Mouse (Mus musculus) limb, embryonic 12.5 days (tissue): ENCODE data around the gene Tsen2. TPM values are rescaled to one million over a fixed set of nuclear protein-coding genes. Genes with fewer than 3 reads are reported as not detected.

Experiments
- ATAC-seq: fragments of 200-750 bp; cut with Nextera tagmentation; 2 replicates; pipeline ENCODE4 v1.8.0; 2017; ENCODE audit warnings: low read depth, moderate TSS enrichment; ENCODE audit not compliant: insufficient number of reproducible peaks, insufficient read depth, low FRiP score, low TSS enrichment
- H3K27ac ChIP-seq: fragments of 300-500 bp; sonication (generic); 2 replicates; pipeline ENCODE4 v1.5.1; 2016; ENCODE audit warnings: mild to moderate bottlenecking, moderate library complexity
- H3K27me3 ChIP-seq: fragments of 300-500 bp; sonication (generic); 2 replicates; pipeline ENCODE4 v1.6.1; 2016; ENCODE audit warnings: mild to moderate bottlenecking, moderate library complexity
- H3K36me3 ChIP-seq: fragments of 300-500 bp; sonication (generic); 2 replicates; pipeline ENCODE4 v1.6.1; 2016; ENCODE audit warnings: mild to moderate bottlenecking, moderate library complexity
- H3K4me1 ChIP-seq: fragments of 300-500 bp; sonication (generic); replicated peaks from 2 replicates; pipeline ENCODE4 v1.6.1; 2016
- H3K4me2 ChIP-seq: fragments of 300-500 bp; sonication (generic); 2 replicates; pipeline ENCODE4 v1.6.1; 2016; ENCODE audit warnings: mild to moderate bottlenecking, moderate library complexity
- H3K4me3 ChIP-seq: fragments of 300-500 bp; sonication (generic); replicated peaks from 2 replicates; pipeline ENCODE4 v1.5.1; 2016; ENCODE audit warnings: mild to moderate bottlenecking
- H3K9ac ChIP-seq: fragments of 300-500 bp; sonication (generic); replicated peaks from 2 replicates; pipeline ENCODE4 v1.6.1; 2016; ENCODE audit warnings: mild to moderate bottlenecking, moderate library complexity
- H3K9me3 ChIP-seq: fragments of 300-500 bp; sonication (generic); 2 replicates; pipeline ENCODE4 v1.6.1; 2016; ENCODE audit warnings: mild to moderate bottlenecking, moderate library complexity
- WGBS: fragments of 180-500 bp; shearing (Covaris S2); methylation state at CpG from one replicate; pipeline ENCODE4 v1.1.7; 2016; 5-methylcytosine and 5-hydroxymethylcytosine counted together
- polyA plus RNA-seq: library from polyadenylated mRNA; unstranded; fragments of >200 nt; fragmentation: Nextera tagmentation; extraction: Ambion mirVana; gene quantifications from 2 replicates; pipeline ENCODE4 v1.2.1, GENCODE M21; 2016

Gene Tsen2
- polyA plus RNA-seq, 1 experiment from 2014 or later, result 27.6 TPM

DNA sequence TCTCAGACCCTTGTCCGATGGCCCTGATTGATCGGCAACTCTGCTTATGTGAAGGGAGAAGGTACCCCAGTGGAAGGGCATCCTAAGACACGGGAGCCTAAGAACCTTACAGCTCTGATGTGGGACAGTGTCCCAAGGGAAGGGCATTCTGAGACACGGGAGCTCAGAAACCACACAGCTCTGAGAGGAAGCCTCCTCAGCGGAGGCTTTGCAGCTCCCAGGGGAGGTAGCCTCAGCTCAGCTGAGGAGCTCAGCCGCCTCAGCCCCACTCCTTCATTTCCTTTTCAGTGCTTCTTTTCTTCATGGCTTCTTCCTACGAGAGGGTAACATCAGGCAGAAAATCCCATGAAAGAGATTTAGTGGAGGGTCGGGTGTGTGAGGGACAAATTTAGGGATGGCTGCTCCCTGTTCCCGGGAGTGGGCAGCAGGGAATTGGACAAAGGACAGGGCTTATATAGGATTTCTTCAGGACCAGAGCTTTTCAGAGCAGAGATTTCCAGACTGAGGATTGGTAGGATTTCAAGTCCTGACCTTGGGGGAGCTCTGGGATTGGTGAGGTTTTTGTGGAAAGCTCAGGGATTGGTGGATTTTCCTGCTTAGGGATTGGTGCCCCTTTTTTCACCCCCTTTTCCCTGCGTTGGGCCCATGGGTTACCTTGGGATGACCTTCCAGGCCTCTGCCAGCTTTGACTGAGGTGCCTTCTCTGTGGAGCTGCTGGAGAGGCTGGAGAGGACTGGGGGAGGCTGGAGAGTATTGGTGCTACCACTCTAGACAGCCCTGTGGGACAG, 38.1 kb downstream of the Tsen2 start:
- Histone ChIP-seq H3K27me3 (no peaks in the 10 kb centered on the region), H3K4me2 (no peak overlapping the region), H3K9me3 (no peaks in the 10 kb centered on the region), H3K4me1 (no peaks in the 10 kb centered on the region), H3K36me3 (peaks cover 26% of the 10 kb centered on the region), H3K4me3 (no peak overlapping the region), H3K27ac (no peak overlapping the region), H3K9ac (no peak overlapping the region)
- WGBS, result 83% methylated on average over 10 of the region's 10 CpGs
- ATAC-seq, result no peak

DNA sequence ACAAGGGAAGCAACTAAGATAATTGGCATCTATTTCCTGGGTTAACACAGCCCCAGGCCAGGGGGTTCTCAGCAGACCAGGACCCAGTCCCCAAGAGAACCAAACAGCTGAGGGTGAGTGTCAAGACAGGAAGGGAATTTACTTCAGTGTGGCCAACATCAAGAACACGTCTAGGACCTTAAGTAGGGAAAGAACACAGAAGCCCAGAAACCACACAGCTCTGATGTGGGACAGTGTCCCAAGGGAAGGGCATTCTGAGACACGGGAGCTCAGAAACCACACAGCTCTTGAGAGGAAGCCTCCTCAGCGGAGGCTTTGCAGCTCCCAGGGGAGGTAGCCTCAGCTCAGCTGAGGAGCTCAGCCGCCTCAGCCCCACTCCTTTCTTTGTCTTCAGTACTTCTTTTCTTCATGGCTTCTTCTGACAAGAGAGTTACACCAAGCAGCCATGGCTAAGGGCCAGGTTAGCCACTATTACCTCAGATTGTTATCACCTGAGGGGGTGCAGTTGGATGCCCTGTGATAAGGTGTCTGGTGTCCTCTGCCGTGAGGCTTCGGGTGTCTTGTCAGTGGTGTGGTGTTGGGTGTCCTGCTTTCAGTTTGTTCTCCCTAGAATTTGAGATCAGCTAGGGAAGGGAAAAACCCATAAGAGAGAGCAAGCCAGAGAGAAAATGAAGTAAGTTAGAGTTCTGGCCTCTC, 39.1 kb downstream of the Tsen2 start:
- no peaks in the 10 kb centered on the region for H3K4me1 ChIP-seq
- H3K27ac ChIP-seq, result no peak overlapping the region
- no peaks in the 10 kb centered on the region for H3K9me3 ChIP-seq
- peaks cover 16% of the 10 kb centered on the region for H3K36me3 ChIP-seq
- no peak overlapping the region for H3K4me2 ChIP-seq
- H3K4me3 ChIP-seq, result no peak overlapping the region
- no peaks in the 10 kb centered on the region for H3K27me3 ChIP-seq
- 76% methylated on average over 6 of the region's 6 CpGs for WGBS
- H3K9ac ChIP-seq, result no peak overlapping the region
- ATAC-seq, result no peak

DNA sequence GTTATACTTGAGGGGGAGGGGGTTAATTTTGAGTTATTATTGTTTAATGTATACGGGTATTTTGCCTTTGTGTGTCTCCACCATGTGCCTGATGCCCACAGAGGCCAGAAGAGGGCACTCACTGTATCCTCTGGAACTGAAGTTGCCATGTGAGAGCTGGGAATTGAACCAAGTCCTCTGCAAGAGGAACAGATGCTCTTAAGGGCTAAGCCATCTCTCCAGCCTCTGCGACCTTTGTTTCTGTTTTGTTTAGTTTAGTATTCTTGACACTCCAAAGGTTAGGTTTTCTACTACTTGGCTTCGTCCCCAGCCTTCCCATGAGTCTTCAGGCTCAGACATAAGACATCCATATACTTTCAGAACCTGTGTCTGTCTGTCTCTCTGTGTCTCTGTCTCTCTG, 39.7 kb downstream of the Tsen2 start:
- H3K9ac ChIP-seq, result no peak overlapping the region
- no peak overlapping the region for H3K4me2 ChIP-seq
- no peaks in the 10 kb centered on the region for H3K27me3 ChIP-seq
- ATAC-seq, result no peak
- no peak overlapping the region for H3K4me3 ChIP-seq
- WGBS, result 85% methylated on average over 3 of the region's 3 CpGs
- H3K36me3 ChIP-seq, result peaks cover 10% of the 10 kb centered on the region; the same call in 1 of the 2 replicates
- no peak overlapping the region for H3K27ac ChIP-seq
- no peaks in the 10 kb centered on the region for H3K4me1 ChIP-seq
- no peaks in the 10 kb centered on the region for H3K9me3 ChIP-seq

DNA sequence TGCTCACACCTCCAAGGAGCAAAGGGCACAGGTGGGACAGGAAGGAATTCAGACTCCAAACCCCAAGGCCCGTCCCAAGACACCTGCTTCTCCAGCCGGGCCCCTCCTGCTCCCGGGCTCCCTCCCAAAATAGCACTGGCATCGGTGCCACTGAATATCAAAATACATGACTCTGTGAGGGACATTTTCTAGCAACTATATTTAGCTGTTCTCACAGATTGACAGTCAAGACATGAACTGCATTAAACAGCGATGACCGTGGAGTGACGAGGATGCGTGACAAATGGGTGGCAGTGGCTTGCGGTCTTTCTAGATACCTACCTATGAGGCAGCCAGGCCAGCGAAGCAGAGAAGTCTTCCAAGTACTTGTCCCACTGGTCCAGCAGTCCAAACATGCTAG, 41.9 kb downstream of the Tsen2 start:
- Histone ChIP-seq H3K4me1 (no peaks in the 10 kb centered on the region), H3K27ac (no peak overlapping the region), H3K4me2 (no peak overlapping the region), H3K27me3 (no peaks in the 10 kb centered on the region), H3K36me3 (0 out of 2 replicates have a peak, but pooled peaks cover under 1% of the 10 kb centered on the region), H3K4me3 (no peak overlapping the region), H3K9me3 (no peaks in the 10 kb centered on the region), H3K9ac (no peak overlapping the region)
- 85% methylated on average over 10 of the region's 10 CpGs for WGBS
- no peak for ATAC-seq

DNA sequence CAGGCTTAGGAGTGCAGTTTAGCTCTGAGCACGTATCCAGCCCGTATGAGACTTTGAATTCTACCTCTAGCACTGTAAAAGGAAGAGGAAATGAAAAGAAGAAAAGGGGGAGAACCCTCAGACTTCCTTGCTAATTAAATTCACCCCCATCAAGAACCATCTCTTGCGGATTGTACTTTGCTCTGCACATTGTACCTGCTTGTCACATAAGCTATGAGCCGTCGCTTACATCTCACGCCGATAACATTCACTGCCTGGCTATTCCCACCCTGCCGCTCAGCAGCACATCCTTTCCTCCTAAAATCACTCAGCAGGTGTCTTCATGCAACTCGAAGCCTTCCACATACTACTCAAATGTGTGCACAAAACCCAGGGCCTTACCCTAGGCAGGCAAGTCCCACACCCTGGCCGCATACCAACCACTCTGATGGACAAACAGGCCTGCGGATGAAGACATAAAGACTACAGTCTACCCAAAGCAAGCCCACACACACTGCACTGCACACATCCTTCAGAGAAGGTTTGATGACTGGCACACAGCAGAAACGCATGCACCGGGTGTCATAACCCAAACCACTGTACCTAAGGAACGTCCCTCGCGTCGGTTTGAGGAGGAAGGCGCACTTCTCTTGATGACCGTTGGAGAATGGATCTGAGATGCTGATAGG, 47.4 kb downstream of the Tsen2 start:
- no peak for ATAC-seq
- 84% methylated on average over 19 of the region's 19 CpGs for WGBS

DNA sequence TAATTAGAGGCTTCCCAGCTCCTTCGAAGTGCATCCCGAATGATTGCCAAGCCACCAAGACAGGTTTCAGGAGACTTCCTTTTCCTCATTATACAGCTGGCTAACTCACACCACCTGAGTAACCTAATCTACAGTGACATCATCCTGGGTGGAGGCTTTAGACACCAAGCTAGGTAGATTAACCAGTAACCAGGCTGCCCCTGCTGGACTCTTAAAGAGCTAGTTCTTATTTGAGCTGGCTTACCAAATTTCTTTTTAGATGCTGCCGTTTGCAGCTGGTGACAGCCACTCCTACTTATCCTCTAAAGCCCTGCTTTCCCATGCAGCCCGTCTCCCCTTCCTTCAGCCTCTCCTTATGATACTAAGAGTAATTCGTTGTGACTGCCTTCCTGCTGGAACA, 48.0 kb downstream of the Tsen2 start, which contains the start of gene Mkrn2os:
Gene Mkrn2os, minus strand, starts transcription at position 119 of the 400 bp plus-strand sequence.
- Histone ChIP-seq H3K36me3 (no peaks in the 10 kb centered on the region), H3K4me3 (no peak within 1 kb of the TSS), H3K4me1 (no peaks in the 10 kb centered on the region), H3K27me3 (no peaks in the 10 kb centered on the region), H3K9ac (no peak within 1 kb of the TSS), H3K27ac (no peak within 1 kb of the TSS), H3K9me3 (no peaks in the 10 kb centered on the region), H3K4me2 (no peak within 1 kb of the TSS)
- WGBS, result 50% methylated on average over 5 of the region's 5 CpGs
- no peak for ATAC-seq

More for the DNA sequence above, 47.4 kb downstream of the Tsen2 start:
- Histone ChIP-seq H3K4me1 (no peaks in the 10 kb centered on the region), H3K4me3 (no peak overlapping the region), H3K27me3 (no peaks in the 10 kb centered on the region), H3K9ac (no peak overlapping the region), H3K9me3 (no peaks in the 10 kb centered on the region), H3K4me2 (no peak overlapping the region), H3K27ac (no peak overlapping the region), H3K36me3 (no peaks in the 10 kb centered on the region)

DNA sequence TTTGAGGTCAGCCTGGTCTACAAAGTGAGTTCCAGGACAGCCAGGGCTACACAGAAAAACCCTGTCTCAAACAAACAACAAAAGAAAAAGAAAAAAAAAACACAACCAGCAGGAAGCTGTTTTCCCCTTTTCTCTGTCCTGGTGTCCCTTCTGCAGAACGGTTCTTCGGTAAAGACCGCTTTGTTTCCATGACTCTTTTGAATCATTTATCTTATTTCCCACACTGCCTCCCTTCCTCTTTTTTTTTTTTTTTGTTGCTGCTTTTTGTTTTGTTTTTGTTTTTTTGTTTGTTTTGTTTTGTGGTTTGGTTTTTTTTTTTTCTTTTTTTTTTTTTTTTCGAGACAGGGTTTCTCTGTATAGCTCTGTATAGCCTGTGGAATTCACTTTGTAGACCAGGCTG, 48.8 kb downstream of the Tsen2 start:
- no peaks in the 10 kb centered on the region for H3K36me3 ChIP-seq
- no peak for ATAC-seq
- no peaks in the 10 kb centered on the region for H3K4me1 ChIP-seq
- H3K9ac ChIP-seq, result no peak overlapping the region
- no peaks in the 10 kb centered on the region for H3K27me3 ChIP-seq
- H3K4me2 ChIP-seq, result no peak overlapping the region
- H3K27ac ChIP-seq, result no peak overlapping the region
- no peaks in the 10 kb centered on the region for H3K9me3 ChIP-seq
- no peak overlapping the region for H3K4me3 ChIP-seq
- 82% methylated on average over 4 of the region's 4 CpGs for WGBS

DNA sequence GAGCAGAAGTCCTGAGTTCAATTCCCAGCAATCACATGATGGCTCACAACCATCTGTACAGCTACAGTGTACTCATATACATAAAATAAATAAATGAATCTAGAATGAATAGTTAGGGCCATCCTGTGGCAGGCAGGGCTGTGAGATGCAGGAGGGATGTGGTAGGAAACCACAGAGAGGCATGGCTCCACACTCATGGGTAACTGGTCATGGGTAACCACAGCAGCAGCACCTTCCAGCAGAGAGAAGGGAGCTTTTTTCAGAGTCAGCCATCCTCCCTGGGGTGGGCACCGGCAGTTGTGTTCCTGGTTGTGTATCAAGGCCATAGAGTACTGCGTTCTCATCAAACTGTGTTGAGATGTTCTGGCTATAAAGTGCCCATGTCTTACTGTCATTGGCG, 50.0 kb downstream of the Tsen2 start:
- H3K9ac ChIP-seq, result no peak overlapping the region
- H3K4me3 ChIP-seq, result no peak overlapping the region
- H3K27me3 ChIP-seq, result no peaks in the 10 kb centered on the region
- H3K36me3 ChIP-seq, result no peaks in the 10 kb centered on the region
- WGBS, result 75% methylated on average over 3 of the region's 3 CpGs
- no peak for ATAC-seq
- no peaks in the 10 kb centered on the region for H3K4me1 ChIP-seq
- H3K4me2 ChIP-seq, result no peak overlapping the region
- H3K9me3 ChIP-seq, result no peaks in the 10 kb centered on the region
- H3K27ac ChIP-seq, result no peak overlapping the region

DNA sequence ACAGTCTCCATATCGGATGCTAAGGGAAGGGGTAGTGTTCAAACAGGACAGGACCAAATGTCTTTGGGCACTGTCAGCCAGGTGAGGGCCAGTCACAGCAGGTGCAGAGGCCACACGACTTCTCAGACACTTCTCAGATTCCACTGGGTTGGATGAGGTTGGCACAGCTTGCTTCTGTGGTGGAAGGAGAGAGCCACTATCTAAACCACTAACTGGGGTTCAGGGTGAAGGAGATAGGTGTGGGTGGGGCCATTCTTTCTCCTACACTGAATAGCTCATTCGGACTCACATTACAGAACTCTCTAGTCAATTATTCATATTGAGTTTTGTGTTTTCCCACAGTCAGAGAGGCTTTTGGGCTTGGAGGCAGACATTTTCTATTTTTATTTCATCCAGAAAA, 51.2 kb downstream of the Tsen2 start:
- no peaks in the 10 kb centered on the region for H3K9me3 ChIP-seq
- no peaks in the 10 kb centered on the region for H3K27me3 ChIP-seq
- H3K4me3 ChIP-seq, result no peak overlapping the region
- ATAC-seq, result no peak
- no peak overlapping the region for H3K27ac ChIP-seq
- H3K36me3 ChIP-seq, result no peaks in the 10 kb centered on the region
- no peak overlapping the region for H3K4me2 ChIP-seq
- WGBS, result 66% methylated on average over 3 of the region's 3 CpGs
- H3K9ac ChIP-seq, result no peak overlapping the region
- H3K4me1 ChIP-seq, result no peaks in the 10 kb centered on the region

DNA sequence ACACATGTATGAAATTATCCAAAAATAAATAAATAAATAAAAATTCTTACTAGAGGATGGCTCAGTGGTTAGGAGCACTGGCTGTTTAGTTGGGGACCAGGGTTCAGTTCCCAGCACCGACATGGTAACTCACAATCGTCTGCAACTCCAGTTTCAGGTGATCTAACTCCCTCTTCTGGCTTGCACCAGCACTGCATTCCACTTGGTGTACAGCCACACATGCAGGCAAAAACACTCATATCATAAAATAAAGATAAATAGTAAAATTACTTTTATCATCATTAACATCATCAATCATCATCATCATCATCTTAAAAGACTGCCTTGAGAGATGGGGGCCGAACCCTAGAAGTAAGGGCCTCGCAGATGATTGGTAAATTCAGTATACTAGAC, 56.9 kb downstream of the Tsen2 start:
- Histone ChIP-seq H3K4me2 (peak overlapping the region; percentile 68), H3K9me3 (no peaks in the 10 kb centered on the region), H3K4me3 (peak overlapping the region; percentile 93), H3K4me1 (peaks cover 11% of the 10 kb centered on the region), H3K27me3 (no peaks in the 10 kb centered on the region), H3K36me3 (peaks cover 7% of the 10 kb centered on the region; the same call in 1 of the 2 replicates), H3K27ac (no peak overlapping the region), H3K9ac (no peak overlapping the region)
- ATAC-seq, result no peak
- 65% methylated on average over 4 of the region's 4 CpGs for WGBS
